Mouse (Mus musculus) lung, adult 2 months (tissue): ENCODE results near the gene Adgrg2.

Source experiments
- CTCF ChIP-seq: fragments of 200-500 bp; IDR thresholded peaks from 2 replicates; pipeline ENCODE4 v1.5.1; 2011; ENCODE audit warnings: mild to moderate bottlenecking, low read length, control low read depth; ENCODE audit not compliant: insufficient read depth
- POLR2A ChIP-seq: fragments of 200-500 bp; IDR thresholded peaks from 2 replicates; pipeline ENCODE4 v1.6.1; 2011; ENCODE audit warnings: low read depth, mild to moderate bottlenecking, control low read depth, low read length, borderline replicate concordance; ENCODE audit errors: extremely low read depth

- no peak for TF ChIP-seq POLR2A
- no peak for TF ChIP-seq CTCF
Measured at GRCm38 (mm10) chrX:160351967-160352677, 38.4 kb upstream of the Adgrg2 start.
